Mouse (Mus musculus) midbrain, postnatal 0 days (tissue): ENCODE measurements around the gene Dpm3. TPM values are rescaled to one million over a fixed set of nuclear protein-coding genes. Genes with fewer than 3 reads are reported as not detected.

ENCODE experiments used
- ATAC-seq: fragments of 200-750 bp; cut with Nextera tagmentation; 2 replicates; pipeline ENCODE4 v1.8.0; 2017; ENCODE audit warnings: moderate number of reproducible peaks, mild to moderate bottlenecking, moderate TSS enrichment, moderate library complexity; ENCODE audit not compliant: low FRiP score
- DNase-seq: peaks from one replicate; pipeline ENCODE4 v3.0.0-alpha.2; 2015; ENCODE audit warnings: low spot score
- H3K27ac ChIP-seq: fragments of 300-500 bp; sonication (generic); 2 replicates; pipeline ENCODE4 v1.5.1; 2014; ENCODE audit warnings: low read depth, mild to moderate bottlenecking, low read length, mixed read lengths
- H3K27me3 ChIP-seq: fragments of 300-500 bp; sonication (generic); 2 replicates; pipeline ENCODE4 v1.6.1; 2014; ENCODE audit warnings: low read length, control low read depth, mixed read lengths; ENCODE audit not compliant: insufficient read depth
- H3K36me3 ChIP-seq: fragments of 300-500 bp; sonication (generic); 2 replicates; pipeline ENCODE4 v1.6.1; 2014; ENCODE audit warnings: low read length, control low read depth, mixed read lengths; ENCODE audit not compliant: insufficient read depth
- H3K4me1 ChIP-seq: fragments of 300-500 bp; sonication (generic); 2 replicates; pipeline ENCODE4 v1.6.1; 2014; ENCODE audit warnings: mild to moderate bottlenecking, control low read depth, antibody characterized with exemption, low read length, mixed read lengths; ENCODE audit not compliant: insufficient read depth
- H3K4me2 ChIP-seq: fragments of 300-500 bp; sonication (generic); 2 replicates; pipeline ENCODE4 v1.6.1; 2014; ENCODE audit warnings: low read depth, mild to moderate bottlenecking, low read length, mixed read lengths; ENCODE audit not compliant: poor library complexity, severe bottlenecking
- H3K4me3 ChIP-seq: fragments of 300-500 bp; sonication (generic); 2 replicates; pipeline ENCODE4 v1.5.1; 2014; ENCODE audit warnings: low read depth, mild to moderate bottlenecking, low read length, moderate library complexity
- H3K9ac ChIP-seq: fragments of 300-500 bp; sonication (generic); replicated peaks from 2 replicates; pipeline ENCODE4 v1.6.1; 2014; ENCODE audit warnings: mild to moderate bottlenecking, low read length, moderate library complexity, mixed read lengths; ENCODE audit not compliant: poor library complexity, severe bottlenecking
- H3K9me3 ChIP-seq: fragments of 300-500 bp; sonication (generic); 2 replicates; pipeline ENCODE4 v1.6.1; 2016; ENCODE audit warnings: low read length, control low read depth
- CTCF ChIP-seq: IDR thresholded peaks from 2 replicates; pipeline ENCODE4 v1.5.1; 2016; ENCODE audit warnings: antibody characterized with exemption, mild to moderate bottlenecking
- WGBS: fragments of 180-500 bp; shearing (Covaris S2); extraction: QIAGEN DNeasy Blood & Tissue Kit; methylation state at CpG from one replicate; pipeline ENCODE4 v1.1.7; 2014; 5-methylcytosine and 5-hydroxymethylcytosine counted together
- polyA plus RNA-seq: library from polyadenylated mRNA; unstranded; fragments of >200 nt; fragmentation: Nextera tagmentation; extraction: Ambion mirVana; gene quantifications from 2 replicates; pipeline ENCODE4 v1.2.1, GENCODE M21; 2015
- total RNA-seq: library from RNA; depleted of rRNA; stranded (reverse); fragments of >200 nt; gene quantifications from 2 replicates; pipeline ENCODE4 v1.2.3, GENCODE M21; 2014; rRNA removed

The Dpm3 gene
- total RNA-seq (198 and 223 TPM in 2 replicates), polyA plus RNA-seq (69.4 and 81.1 TPM in 2 replicates)

DNA sequence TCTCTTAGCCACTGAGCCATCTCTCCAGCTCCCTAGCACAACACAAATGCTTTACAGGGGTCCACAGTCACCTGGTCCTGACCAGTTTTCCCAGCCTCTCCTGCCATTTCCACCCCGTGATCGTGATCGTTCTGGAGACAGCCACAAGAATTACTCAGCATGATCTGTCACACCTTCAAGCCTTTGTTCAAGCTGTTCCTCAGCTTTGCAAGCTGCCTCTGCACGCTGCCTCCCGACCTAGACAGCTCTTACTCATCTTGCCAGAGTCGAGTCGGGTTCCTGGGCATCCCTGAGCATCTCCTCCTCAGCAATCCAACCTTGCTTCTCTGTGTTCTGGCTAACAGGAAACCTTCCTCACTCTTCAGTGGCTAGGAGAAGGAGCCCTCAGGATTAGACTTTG, at the start of gene Dpm3:
Gene Dpm3, plus strand, starts transcription at position 283 of the 400 bp plus-strand sequence.
- WGBS: 58% methylated on average over 7 of the region's 7 CpGs

DNA sequence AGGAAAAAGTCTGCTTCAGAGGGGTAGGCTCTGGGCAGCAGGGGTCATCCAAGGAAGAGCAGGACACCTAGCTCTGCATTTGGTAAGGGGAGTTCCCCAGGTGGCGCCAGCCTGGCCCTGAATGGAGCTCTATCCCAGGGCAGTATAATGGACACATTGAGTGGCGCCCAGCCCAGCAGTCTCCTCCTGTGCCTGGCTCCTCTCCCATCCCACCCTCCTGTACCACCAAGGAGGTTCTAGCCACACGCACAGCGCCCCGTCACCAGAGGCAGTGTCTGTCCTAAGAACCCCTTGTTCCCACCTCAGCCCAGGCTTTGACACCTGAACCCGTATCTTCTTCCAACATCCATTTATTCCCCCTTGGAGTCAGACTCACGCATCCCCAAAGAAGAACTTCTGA, 49.4 kb upstream of the Dpm3 start:
- Histone ChIP-seq H3K9me3 (no peaks in the 10 kb centered on the region), H3K36me3 (peaks cover 49% of the 10 kb centered on the region), H3K27ac (no peak overlapping the region), H3K9ac (no peak overlapping the region), H3K4me2 (no peak overlapping the region), H3K4me1 (0 out of 2 replicates have a peak, but pooled peaks cover 3% of the 10 kb centered on the region), H3K4me3 (no peak overlapping the region), H3K27me3 (no peaks in the 10 kb centered on the region)
- ATAC-seq: no peak
- 85% methylated on average over 7 of the region's 7 CpGs for WGBS
- DNase-seq: no peak
- TF ChIP-seq CTCF: no peak

More for the DNA sequence above, at the start of gene Dpm3:
- H3K27ac ChIP-seq: no peak within 1 kb of the TSS
- H3K36me3 ChIP-seq: no peaks in the 10 kb centered on the region
- DNase-seq: no peak
- no peaks in the 10 kb centered on the region for H3K4me1 ChIP-seq
- H3K4me3 ChIP-seq: no peak within 1 kb of the TSS
- no peaks in the 10 kb centered on the region for H3K9me3 ChIP-seq
- no peak for ATAC-seq
- H3K9ac ChIP-seq: no peak within 1 kb of the TSS
- TF ChIP-seq CTCF: no peak
- no peaks in the 10 kb centered on the region for H3K27me3 ChIP-seq
- H3K4me2 ChIP-seq: no peak within 1 kb of the TSS

DNA sequence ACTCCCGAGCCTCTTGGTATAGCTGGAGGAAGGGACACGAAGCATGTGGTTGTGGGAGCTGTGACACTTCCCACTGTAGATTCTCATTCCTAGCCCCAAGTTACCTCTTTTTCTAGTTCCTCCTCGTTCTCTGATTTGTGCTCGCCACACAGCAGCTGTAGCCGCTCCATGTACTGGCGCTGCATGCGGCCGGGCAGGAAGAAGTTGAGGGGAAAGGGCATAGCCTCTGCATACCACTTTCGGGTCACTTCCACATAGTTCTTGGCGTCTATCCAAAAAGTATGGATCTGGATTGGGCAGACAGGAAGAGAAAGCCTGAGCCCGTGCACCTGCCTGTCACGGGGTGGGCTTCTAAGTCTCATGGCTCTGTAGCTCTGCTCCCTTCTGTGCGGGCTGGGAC, 49.0 kb upstream of the Dpm3 start:
- Histone ChIP-seq H3K4me2 (no peak overlapping the region), H3K27me3 (no peaks in the 10 kb centered on the region), H3K4me1 (0 out of 2 replicates have a peak, but pooled peaks cover 3% of the 10 kb centered on the region), H3K9me3 (no peaks in the 10 kb centered on the region), H3K9ac (no peak overlapping the region), H3K27ac (no peak overlapping the region), H3K36me3 (peaks cover 49% of the 10 kb centered on the region), H3K4me3 (no peak overlapping the region)
- ATAC-seq: no peak
- WGBS: 83% methylated on average over 13 of the region's 13 CpGs
- TF ChIP-seq CTCF: no peak
- DNase-seq: no peak

DNA sequence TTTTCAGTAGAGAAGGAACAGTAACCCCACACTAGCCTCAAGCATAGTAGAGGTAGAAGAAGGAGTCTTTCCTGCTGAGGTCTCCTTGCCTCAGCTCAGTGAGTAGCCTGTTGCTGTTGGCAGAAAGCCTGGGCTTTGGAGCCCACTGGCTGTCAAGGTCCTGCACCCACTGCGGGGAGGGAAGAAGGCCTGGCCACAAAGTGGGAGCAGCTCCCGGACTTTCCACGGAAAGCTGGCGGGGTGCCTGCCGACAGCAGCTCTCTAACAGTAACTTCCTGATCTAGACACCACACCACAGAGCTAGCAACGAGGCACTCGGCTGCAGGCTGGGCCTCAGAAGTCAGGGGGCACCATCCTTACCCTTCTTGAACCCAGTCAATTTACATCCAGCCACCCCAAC, 48.4 kb upstream of the Dpm3 start:
- Histone ChIP-seq H3K36me3 (peaks cover 45% of the 10 kb centered on the region), H3K4me2 (no peak overlapping the region), H3K27ac (no peak overlapping the region), H3K4me1 (peaks cover 8% of the 10 kb centered on the region; the same call in 1 of the 2 replicates), H3K27me3 (no peaks in the 10 kb centered on the region), H3K9ac (no peak overlapping the region), H3K4me3 (no peak overlapping the region), H3K9me3 (no peaks in the 10 kb centered on the region)
- 67% methylated on average over 7 of the region's 7 CpGs for WGBS
- no peak for DNase-seq
- no peak for ATAC-seq
- TF ChIP-seq CTCF: no peak

DNA sequence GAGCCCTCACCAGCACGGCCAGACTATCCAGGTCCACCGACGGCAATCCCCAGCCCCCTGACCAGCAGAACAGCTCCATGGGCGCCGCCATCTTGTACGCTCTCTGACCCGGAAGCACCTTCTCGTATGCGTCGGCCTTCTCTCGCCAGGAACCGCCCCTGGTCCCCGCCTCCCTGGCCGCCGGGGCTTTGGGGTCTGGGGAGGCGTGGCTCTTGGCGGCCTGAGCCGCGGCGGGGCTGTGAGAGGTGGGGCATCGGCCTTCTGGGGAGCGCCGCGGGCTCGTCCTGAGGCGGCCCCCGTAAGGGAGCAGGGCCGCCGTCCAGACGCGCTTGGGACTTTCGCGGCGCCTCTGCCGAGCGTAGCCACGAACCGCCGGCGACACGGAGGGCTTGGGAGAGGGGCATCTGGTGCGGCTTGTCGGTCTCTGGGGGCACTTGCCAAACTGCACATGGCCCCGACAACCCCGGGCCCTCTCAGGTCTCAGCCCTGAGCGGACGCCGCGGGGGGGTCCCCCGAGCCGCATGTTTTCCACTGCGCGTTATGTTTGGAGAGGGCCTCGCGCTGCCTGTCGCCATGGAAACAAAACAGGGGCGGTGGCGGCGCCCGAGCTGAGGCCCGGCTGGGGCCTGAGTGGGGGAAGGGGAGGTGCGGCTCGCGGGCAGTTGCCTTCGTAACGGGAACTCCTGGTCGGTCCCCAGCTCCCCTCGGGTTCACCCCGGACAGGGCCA, 45.2 kb upstream of the Dpm3 start:
- TF ChIP-seq CTCF: no peak
- Histone ChIP-seq H3K9me3 (no peaks in the 10 kb centered on the region), H3K27ac (peak overlapping the region; percentile 93), H3K27me3 (no peaks in the 10 kb centered on the region), H3K9ac (peak overlapping the region; percentile 66), H3K4me1 (peaks cover 9% of the 10 kb centered on the region; the same call in 1 of the 2 replicates), H3K4me3 (peak overlapping the region; percentile 56), H3K4me2 (peak overlapping the region; percentile 84), H3K36me3 (peaks cover 14% of the 10 kb centered on the region)
- ATAC-seq (peak; percentile 89), DNase-seq (peak; percentile 97)
- under 1% methylated on average over 63 of the region's 69 CpGs for WGBS

DNA sequence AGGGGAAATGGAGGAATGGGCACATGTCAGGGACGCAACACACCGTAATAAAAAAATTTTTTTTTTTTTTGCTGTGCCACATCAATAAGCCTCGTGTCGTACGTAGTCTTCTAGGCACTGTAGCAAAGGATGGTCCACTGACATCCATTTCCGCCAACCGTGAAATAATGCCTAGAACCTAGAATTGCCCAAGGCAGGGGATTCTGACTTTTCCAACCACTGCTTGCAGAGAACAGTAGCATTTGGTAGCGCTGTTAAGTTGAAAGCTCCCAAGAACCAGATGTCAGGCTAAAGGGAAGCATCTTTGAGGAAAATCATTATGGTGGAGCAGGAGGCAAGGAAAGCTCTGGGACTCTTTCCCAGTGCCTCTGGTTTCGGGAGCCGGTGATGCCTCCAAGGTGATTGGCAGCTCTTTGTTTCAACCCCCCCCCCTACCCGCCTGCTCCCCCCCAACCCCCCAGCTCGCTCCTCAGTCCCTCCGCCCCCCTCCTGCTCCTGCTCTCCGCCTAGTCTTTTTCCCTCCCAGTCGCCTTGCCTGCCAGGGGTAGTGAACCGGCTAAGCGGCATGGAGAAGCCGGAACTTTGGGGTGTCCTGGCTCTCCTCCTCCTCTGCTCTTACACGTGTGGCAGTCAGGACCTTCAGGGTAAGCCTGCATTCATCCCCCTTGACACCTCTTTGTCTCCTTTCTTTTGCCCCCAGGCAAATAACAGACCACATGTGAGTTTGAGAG, 44.3 kb upstream of the Dpm3 start, which contains the start of gene Thbs3:
Gene Thbs3, plus strand, starts transcription at position 500 of the 731 bp plus-strand sequence.
- Histone ChIP-seq H3K27me3 (no peaks in the 10 kb centered on the region), H3K9me3 (no peaks in the 10 kb centered on the region), H3K4me1 (peaks cover 9% of the 10 kb centered on the region; the same call in 1 of the 2 replicates), H3K9ac (peak within 1 kb of the TSS; percentile 66), H3K36me3 (peaks cover 11% of the 10 kb centered on the region; the same call in 1 of the 2 replicates), H3K4me3 (peak within 1 kb of the TSS; percentile 56), H3K27ac (peak within 1 kb of the TSS; percentile 93), H3K4me2 (peak within 1 kb of the TSS; percentile 84)
- DNase-seq: peak; percentile 59
- WGBS: under 1% methylated on average over 19 of the region's 19 CpGs
- no peak for ATAC-seq
- no peak for TF ChIP-seq CTCF
